23 mouse cellular contexts compared by ENCODE assay signal in genomic region chr7:34747661-34748060, GRCm38 (mm10).
A peak's percentile ranks its signal among the peaks of the same experiment; 100 is the strongest.
DNase-seq lines count a peak whose midpoint lies in the region; ATAC-seq and TF ChIP-seq lines count a peak whose summit lies in the region.
"Had no signal": no experiment of that assay in that cellular context is flagged by ENCODE, and none has a peak within 500 bp of the region (broad histone marks: within the 10 kb centered on the region; RNA-seq: fewer than 3 reads in every experiment).

No protein-coding gene starts in this region.

- no peak overlapping the region for H3K4me3 ChIP-seq in lung, embryonic 14.5 days (ENCODE audit: low read depth, low read length)
- H3K4me3 ChIP-seq in lung, postnatal 0 days (ENCODE audit: low read depth, low read length): no peak overlapping the region
- H3K4me3 ChIP-seq in lung, adult 2 months (replicated peaks; ENCODE audit: extremely low read depth, low read depth, low read length): no peak overlapping the region
- 0 out of 2 replicates have a peak overlapping the region, but pooled peaks have one; percentile 7 for H3K4me3 ChIP-seq in E14TG2a.4 (replicated peaks; ENCODE audit: low read length)
- H3K4me3 ChIP-seq in midbrain, embryonic 13.5 days (replicated peaks): no peak overlapping the region
- H3K4me3 ChIP-seq: forebrain, embryonic 15.5 days; heart, embryonic 12.5 days; heart, embryonic 15.5 days; hindbrain, embryonic 10.5 days; hindbrain, embryonic 13.5 days had no signal

- H3K4me1 ChIP-seq in lung, embryonic 14.5 days (ENCODE audit: insufficient read depth): peaks cover 12% of the 10 kb centered on the region
- H3K4me1 ChIP-seq in lung, postnatal 0 days (ENCODE audit: insufficient read depth, low read depth, low read length): no peaks in the 10 kb centered on the region
- no peaks in the 10 kb centered on the region for H3K4me1 ChIP-seq in lung, adult 2 months (ENCODE audit: control insufficient read depth, insufficient read depth, low read length)
- H3K4me1 ChIP-seq in E14TG2a.4 (replicated peaks; ENCODE audit: low read depth, low read length): peaks cover 81% of the 10 kb centered on the region
- H3K4me1 ChIP-seq in midbrain, embryonic 13.5 days (replicated peaks): peaks cover 27% of the 10 kb centered on the region
- H3K4me1 ChIP-seq: forebrain, embryonic 15.5 days had no signal

- TF ChIP-seq POLR2A in lung, adult 2 months (IDR thresholded peaks at IDR 0.05; ENCODE audit: borderline replicate concordance, extremely low read depth, low read depth, low read length): no peak

- H3K4me2 ChIP-seq in lung, embryonic 14.5 days: no peak overlapping the region
- H3K4me2 ChIP-seq in lung, postnatal 0 days (replicated peaks; ENCODE audit: low read depth, low read length): no peak overlapping the region
- no peak overlapping the region for H3K4me2 ChIP-seq in midbrain, embryonic 13.5 days (replicated peaks)
- H3K4me2 ChIP-seq: forebrain, embryonic 15.5 days; heart, embryonic 12.5 days; heart, embryonic 15.5 days; hindbrain, embryonic 13.5 days had no signal

- DNase-seq in lung, embryonic 14.5 days: peak; percentile 62
- DNase-seq in lung, postnatal 25 days (ENCODE audit: low spot score): no peak
- DNase-seq in lung, postnatal 0 days (ENCODE audit: low spot score): peak; percentile 42
- no peak for DNase-seq in lung, adult 2 months
- DNase-seq: adrenal gland, adult 2 months; adrenal gland, postnatal 25 days; B cell, adult 2 months; cerebellum, adult 18-20 months; cerebellum, adult 9-10 months; cerebellum, postnatal 14 days; gastrocnemius, postnatal 25 days; heart, adult 18-20 months; heart, postnatal 10 days; heart, postnatal 36 days had no signal

- no peaks in the 10 kb centered on the region for H3K9me3 ChIP-seq in lung, embryonic 14.5 days (ENCODE audit: low read depth, low read length)
- H3K9me3 ChIP-seq in lung, postnatal 0 days (ENCODE audit: low read length): no peaks in the 10 kb centered on the region
- no peaks in the 10 kb centered on the region for H3K9me3 ChIP-seq in E14TG2a.4 (ENCODE audit: low read length)
- no peaks in the 10 kb centered on the region for H3K9me3 ChIP-seq in midbrain, embryonic 13.5 days
- H3K9me3 ChIP-seq: forebrain, embryonic 15.5 days; heart, embryonic 15.5 days; hindbrain, embryonic 10.5 days; hindbrain, embryonic 13.5 days had no signal

- 33% methylated on average over 12 of the region's 12 CpGs for WGBS in lung, embryonic 14.5 days
- WGBS in lung, postnatal 0 days: 37% methylated on average over 12 of the region's 12 CpGs
- WGBS in lung, adult 2 months: 42% methylated on average over 12 of the region's 12 CpGs
- 84% methylated on average over 12 of the region's 12 CpGs for WGBS in midbrain, embryonic 13.5 days

- no peak overlapping the region for H3K27ac ChIP-seq in lung, embryonic 14.5 days (ENCODE audit: low read depth)
- peak overlapping the region; percentile 47; the same call in 1 of the 2 replicates for H3K27ac ChIP-seq in lung, postnatal 0 days (ENCODE audit: low read length)
- H3K27ac ChIP-seq in midbrain, embryonic 13.5 days: no peak overlapping the region
- H3K27ac ChIP-seq: forebrain, embryonic 15.5 days; heart, embryonic 15.5 days; hindbrain, embryonic 10.5 days; hindbrain, embryonic 13.5 days had no signal

- no peaks in the 10 kb centered on the region for H3K27me3 ChIP-seq in lung, embryonic 14.5 days (ENCODE audit: insufficient read depth, low read length)
- H3K27me3 ChIP-seq in lung, postnatal 0 days (replicated peaks; ENCODE audit: insufficient read depth, low read length): no peaks in the 10 kb centered on the region
- H3K27me3 ChIP-seq in E14TG2a.4 (ENCODE audit: insufficient read depth, low read length): peaks cover 17% of the 10 kb centered on the region
- no peaks in the 10 kb centered on the region for H3K27me3 ChIP-seq in midbrain, embryonic 13.5 days
- H3K27me3 ChIP-seq: CH12.LX; forebrain, embryonic 15.5 days; heart, embryonic 15.5 days had no signal

- no peak for TF ChIP-seq CTCF in lung, embryonic 14.5 days (IDR thresholded peaks at IDR 0.05; ENCODE audit: low read depth)
- no peak for TF ChIP-seq CTCF in lung, postnatal 0 days (IDR thresholded peaks at IDR 0.05)
- no peak for TF ChIP-seq CTCF in lung, adult 2 months (IDR thresholded peaks at IDR 0.05; ENCODE audit: insufficient read depth, low read length)
- no peak for TF ChIP-seq CTCF in E14TG2a.4 (conservative IDR thresholded peaks at IDR 0.05; ENCODE audit: low read length)

- no peaks in the 10 kb centered on the region for H3K36me3 ChIP-seq in lung, embryonic 14.5 days (ENCODE audit: insufficient read depth)
- no peaks in the 10 kb centered on the region for H3K36me3 ChIP-seq in lung, postnatal 0 days (ENCODE audit: insufficient read depth, low read length)
- no peaks in the 10 kb centered on the region for H3K36me3 ChIP-seq in E14TG2a.4 (ENCODE audit: insufficient read depth, low read length)
- no peaks in the 10 kb centered on the region for H3K36me3 ChIP-seq in midbrain, embryonic 13.5 days
- H3K36me3 ChIP-seq: forebrain, embryonic 15.5 days; heart, embryonic 12.5 days; heart, embryonic 15.5 days; hindbrain, embryonic 10.5 days; hindbrain, embryonic 13.5 days had no signal

- no peak overlapping the region for H3K9ac ChIP-seq in lung, embryonic 14.5 days
- no peak overlapping the region for H3K9ac ChIP-seq in lung, postnatal 0 days (replicated peaks; ENCODE audit: low read depth)
- H3K9ac ChIP-seq in midbrain, embryonic 13.5 days (replicated peaks): no peak overlapping the region
- H3K9ac ChIP-seq: forebrain, embryonic 15.5 days; heart, embryonic 12.5 days; heart, embryonic 15.5 days; hindbrain, embryonic 13.5 days had no signal

- TF ChIP-seq EP300 in lung, postnatal 0 days (IDR thresholded peaks at IDR 0.05): no peak

- ATAC-seq in lung, embryonic 14.5 days (ENCODE audit: insufficient read depth): no peak
- ATAC-seq in lung, postnatal 0 days: no peak
- ATAC-seq in midbrain, embryonic 13.5 days: no peak
- ATAC-seq: forebrain, embryonic 15.5 days; hindbrain, embryonic 16.5 days had no signal

Comparison
In these comparisons a context has a peak if more than half of its experiments do, and no peak if none do; other contexts are left out.
1. DNase-seq: peak in lung, embryonic 14.5 days (single experiment) and lung, postnatal 0 days (single experiment); none in lung, postnatal 25 days (single experiment) and lung, adult 2 months (single experiment).